Mouse (Mus musculus): ENCODE measurements around the gene Ces1f. TPM values are rescaled to one million over a fixed set of nuclear protein-coding genes. Genes with fewer than 3 reads are reported as not detected.

The Ces1f gene
- total RNA-seq, 2 experiments from 2014 or later, result not detected

- intact Hi-C loops (cut with DNase I; ENCODE audit: low total_unique reads), result no loop called here
- no peak for DNase-seq
Measured at GRCm38 (mm10) chr8:93217867-93218266, 61.7 kb downstream of the Ces1f start.

GRCm38 (mm10) chr8:93217375-93217774 is 62.2 kb downstream of the Ces1f start:
- no peak for DNase-seq
- intact Hi-C loops (cut with DNase I; ENCODE audit: low total_unique reads), result no loop called here

GRCm38 (mm10) chr8:93211091-93211490 is 68.5 kb downstream of the Ces1f start:
- intact Hi-C loops (cut with DNase I; ENCODE audit: low total_unique reads), result no loop called here
- no peak for DNase-seq

Other genes with a start within 250 kb of the Ces1f start
- not detected for gene Ces1a, start 231.6 kb downstream of the Ces1f start, total RNA-seq (2021)
- gene Ces1b, start 199.7 kb downstream of the Ces1f start, total RNA-seq (2021), result not detected
- gene Ces1c, start 148.5 kb downstream of the Ces1f start, total RNA-seq (2021), result not detected
- gene Ces1d, start 81.9 kb downstream of the Ces1f start, total RNA-seq (2021), result 1 to 10 TPM; 3.3 to 5.0 TPM
- gene Ces1e, start 50.1 kb downstream of the Ces1f start, total RNA-seq (2021), result under 1 TPM; 0.10 to 0.18 TPM
- not detected for gene Ces1g, start 57.6 kb upstream of the Ces1f start, total RNA-seq (2021)
- not detected for gene Ces1h, start 100.0 kb upstream of the Ces1f start, total RNA-seq (2021)

All from gastrocnemius, postnatal 14 days (tissue).